Mouse (Mus musculus) adrenal gland, adult 18-20 months (tissue): ENCODE data around the gene Otub1. TPM values are rescaled to one million over a fixed set of nuclear protein-coding genes. Genes with fewer than 3 reads are reported as not detected.

Source experiments
- DNase-seq, 2 experiments: peaks; one replicate each; pipeline ENCODE4 v3.0.0; 2021 to 2022; ENCODE audit warnings: low spot score in 2 of 2
- total RNA-seq, 2 experiments: library from RNA; stranded (reverse); gene quantifications; 1 replicate in 1 of 2; 2 replicates in 1 of 2; pipeline ENCODE4 v1.2.3; 2021

Otub1 gene
- total RNA-seq, 2 experiments from 2014 or later: 96.7 to 125 TPM

GRCm38 (mm10) chr19:7178841-7179452 lies 27.2 kb downstream of the Otub1 start:
- DNase-seq: no peak

GRCm38 (mm10) chr19:7177804-7178511 lies 28.2 kb downstream of the Otub1 start:
- no peak for DNase-seq

GRCm38 (mm10) chr19:7176041-7176696 lies 29.9 kb downstream of the Otub1 start:
- no peak for DNase-seq

GRCm38 (mm10) chr19:7172051-7172866 lies 33.9 kb downstream of the Otub1 start:
- DNase-seq: no peak

GRCm38 (mm10) chr19:7171447-7171846 lies 34.7 kb downstream of the Otub1 start:
- no peak for DNase-seq

GRCm38 (mm10) chr19:7170916-7171315 lies 35.2 kb downstream of the Otub1 start:
- DNase-seq: no peak

GRCm38 (mm10) chr19:7168423-7168822 lies 37.7 kb downstream of the Otub1 start:
- no peak for DNase-seq

- DNase-seq: no peak
Observed at GRCm38 (mm10) chr19:7166767-7167166, 39.3 kb downstream of the Otub1 start.

- DNase-seq: no peak
Observed at GRCm38 (mm10) chr19:7166200-7166711, 39.9 kb downstream of the Otub1 start.

- peak; percentile 43 to 61 for DNase-seq
Observed at GRCm38 (mm10) chr19:7165509-7166199, 40.5 kb downstream of the Otub1 start.

GRCm38 (mm10) chr19:7164820-7165323 lies 41.2 kb downstream of the Otub1 start:
- peak in 1 of 2 experiments; percentile 25 for DNase-seq

- DNase-seq: no peak
Observed at GRCm38 (mm10) chr19:7164238-7164637, 41.9 kb downstream of the Otub1 start.

GRCm38 (mm10) chr19:7161064-7161463 lies 45.1 kb downstream of the Otub1 start:
- no peak for DNase-seq

GRCm38 (mm10) chr19:7160151-7160906 lies 45.8 kb downstream of the Otub1 start:
- no peak for DNase-seq

GRCm38 (mm10) chr19:7157734-7158133 lies 48.4 kb downstream of the Otub1 start:
- no peak for DNase-seq

- DNase-seq: no peak
Observed at GRCm38 (mm10) chr19:7155196-7155595, 50.9 kb downstream of the Otub1 start.

GRCm38 (mm10) chr19:7153232-7153631 lies 52.9 kb downstream of the Otub1 start:
- no peak for DNase-seq

- DNase-seq: no peak
Observed at GRCm38 (mm10) chr19:7151927-7152653, 54.0 kb downstream of the Otub1 start.
